Mouse (Mus musculus): ENCODE results near the gene Dnajc27. TPM values are rescaled to one million over a fixed set of nuclear protein-coding genes. Genes with fewer than 3 reads are reported as not detected.

Gene Dnajc27
- polyA plus RNA-seq, 1 experiment = 2.2 TPM

Other genes starting within 250 kb of the Dnajc27 start
- 0.31 and 0.55 TPM in 2 replicates for gene Pomc, start 127.6 kb upstream of the Dnajc27 start, polyA plus RNA-seq (2012; rRNA removed)
- 0.92 and 5.7 TPM in 2 replicates for gene Efr3b, start 43.7 kb upstream of the Dnajc27 start, polyA plus RNA-seq (2012; rRNA removed)
- gene Adcy3, start 50.5 kb downstream of the Dnajc27 start, polyA plus RNA-seq (2012; rRNA removed) = 2.7 and 3.6 TPM in 2 replicates
- 3.5 and 3.7 TPM in 2 replicates for gene Ptrhd1, start 151.4 kb downstream of the Dnajc27 start, polyA plus RNA-seq (2012; rRNA removed)
- 8.2 and 11.0 TPM in 2 replicates for gene Cenpo, start 151.7 kb downstream of the Dnajc27 start, polyA plus RNA-seq (2012; rRNA removed)

Data from large intestine, adult 2 months (tissue).